Mouse (Mus musculus) embryonic facial prominence, embryonic 14.5 days (tissue): Measurements from ENCODE around the gene Ebna1bp2. TPM values are rescaled to one million over a fixed set of nuclear protein-coding genes. Genes with fewer than 3 reads are reported as not detected.
A peak's percentile ranks its signal among the peaks of the same experiment; 100 is the strongest.

ENCODE experiments used
- ATAC-seq: fragments of 200-750 bp; cut with Nextera tagmentation; 2 replicates; pipeline ENCODE4 v1.8.0; 2017; ENCODE audit warnings: low read depth, moderate number of reproducible peaks, moderate TSS enrichment
- DNase-seq: peaks from one replicate; pipeline ENCODE4 v3.0.0-alpha.2; 2015; ENCODE audit warnings: low spot score
- H3K27ac ChIP-seq: fragments of 300-500 bp; sonication (generic); replicated peaks from 2 replicates; pipeline ENCODE4 v1.5.1; 2014; ENCODE audit warnings: low read depth, mild to moderate bottlenecking, low read length, moderate library complexity
- H3K27me3 ChIP-seq: fragments of 300-500 bp; sonication (generic); replicated peaks from 2 replicates; pipeline ENCODE4 v1.6.1; 2014; ENCODE audit warnings: low read length; ENCODE audit not compliant: control insufficient read depth, insufficient read depth
- H3K36me3 ChIP-seq: fragments of 300-500 bp; sonication (generic); 2 replicates; pipeline ENCODE4 v1.6.1; 2014; ENCODE audit warnings: low read length, mixed read lengths; ENCODE audit not compliant: control insufficient read depth, insufficient read depth
- H3K4me1 ChIP-seq: fragments of 300-500 bp; sonication (generic); 2 replicates; pipeline ENCODE4 v1.6.1; 2014; ENCODE audit warnings: antibody characterized with exemption, low read length; ENCODE audit not compliant: control insufficient read depth, insufficient read depth
- H3K4me2 ChIP-seq: fragments of 300-500 bp; sonication (generic); 2 replicates; pipeline ENCODE4 v1.6.1; 2014; ENCODE audit warnings: low read depth, mild to moderate bottlenecking, low read length, moderate library complexity, mixed read lengths
- H3K4me3 ChIP-seq: fragments of 300-500 bp; sonication (generic); 2 replicates; pipeline ENCODE4 v1.5.1; 2014; ENCODE audit warnings: low read depth, mild to moderate bottlenecking, low read length
- H3K9ac ChIP-seq: fragments of 300-500 bp; sonication (generic); 2 replicates; pipeline ENCODE4 v1.6.1; 2014; ENCODE audit warnings: low read depth, mild to moderate bottlenecking, low read length, moderate library complexity, mixed read lengths
- H3K9me3 ChIP-seq: fragments of 300-500 bp; sonication (generic); 2 replicates; pipeline ENCODE4 v1.6.1; 2016; ENCODE audit warnings: low read length; ENCODE audit not compliant: control insufficient read depth
- WGBS: fragments of 180-500 bp; shearing (Covaris S2); extraction: QIAGEN DNeasy Blood & Tissue Kit; methylation state at CpG from one replicate; pipeline ENCODE4 v1.1.7; 2014; 5-methylcytosine and 5-hydroxymethylcytosine counted together
- polyA plus RNA-seq: library from polyadenylated mRNA; unstranded; fragments of >200 nt; fragmentation: Nextera tagmentation; extraction: Ambion mirVana; gene quantifications from 2 replicates; pipeline ENCODE4 v1.2.1, GENCODE M21; 2014

Gene Ebna1bp2
- polyA plus RNA-seq, 1 experiment from 2014 or later: 148 TPM

DNA sequence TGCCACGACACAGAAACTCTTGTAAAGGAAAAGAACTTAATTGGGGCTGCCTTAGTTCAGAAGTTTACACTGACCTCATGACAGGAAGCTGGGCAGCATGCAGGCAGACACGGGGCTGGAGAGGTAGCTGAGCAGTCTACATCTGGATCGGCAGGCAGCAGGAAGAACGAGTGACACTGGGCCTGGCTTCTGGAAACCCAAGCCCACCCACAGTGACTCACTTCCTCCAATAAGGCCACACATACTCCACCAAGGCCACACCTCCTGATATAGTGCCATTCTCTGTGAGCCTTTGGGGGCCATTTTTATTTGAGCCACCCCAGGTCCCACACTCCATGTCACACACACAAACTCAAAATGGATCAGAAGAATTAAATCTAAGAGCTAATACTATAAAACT lies 16.5 kb upstream of the Ebna1bp2 start:
- WGBS: 33% methylated on average over 4 of the region's 4 CpGs
- Histone ChIP-seq H3K27ac (no peak overlapping the region), H3K36me3 (no peaks in the 10 kb centered on the region), H3K4me2 (no peak overlapping the region), H3K4me1 (no peaks in the 10 kb centered on the region), H3K9me3 (no peaks in the 10 kb centered on the region), H3K9ac (no peak overlapping the region), H3K4me3 (no peak overlapping the region), H3K27me3 (no peaks in the 10 kb centered on the region)
- ATAC-seq (no peak), DNase-seq (no peak)

DNA sequence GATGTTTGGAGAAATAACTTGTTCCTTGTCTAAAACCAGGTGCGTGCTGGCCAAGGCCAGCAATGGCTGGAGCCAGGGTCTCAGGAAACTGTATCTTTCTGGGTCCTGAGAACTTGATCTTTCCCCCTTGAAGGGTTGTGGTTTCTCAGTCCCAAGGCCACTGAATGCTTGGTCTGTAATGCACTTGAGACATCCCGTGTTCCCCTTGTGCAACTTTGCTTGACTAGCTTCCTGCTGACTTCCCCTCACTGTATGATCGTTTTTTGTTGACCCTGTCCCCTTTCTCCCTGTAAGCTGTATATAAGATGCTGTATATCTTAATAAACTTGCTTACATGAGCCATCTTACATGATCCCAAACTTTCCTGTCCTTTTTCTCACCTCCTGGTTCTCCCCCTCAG lies 10.8 kb upstream of the Ebna1bp2 start:
- no peaks in the 10 kb centered on the region for H3K4me1 ChIP-seq
- no peaks in the 10 kb centered on the region for H3K36me3 ChIP-seq
- WGBS: 62% methylated on average over 3 of the region's 3 CpGs
- no peaks in the 10 kb centered on the region for H3K9me3 ChIP-seq
- no peak for DNase-seq
- no peak overlapping the region for H3K27ac ChIP-seq
- no peaks in the 10 kb centered on the region for H3K27me3 ChIP-seq
- no peak for ATAC-seq
- H3K4me2 ChIP-seq: no peak overlapping the region
- no peak overlapping the region for H3K4me3 ChIP-seq
- no peak overlapping the region for H3K9ac ChIP-seq

DNA sequence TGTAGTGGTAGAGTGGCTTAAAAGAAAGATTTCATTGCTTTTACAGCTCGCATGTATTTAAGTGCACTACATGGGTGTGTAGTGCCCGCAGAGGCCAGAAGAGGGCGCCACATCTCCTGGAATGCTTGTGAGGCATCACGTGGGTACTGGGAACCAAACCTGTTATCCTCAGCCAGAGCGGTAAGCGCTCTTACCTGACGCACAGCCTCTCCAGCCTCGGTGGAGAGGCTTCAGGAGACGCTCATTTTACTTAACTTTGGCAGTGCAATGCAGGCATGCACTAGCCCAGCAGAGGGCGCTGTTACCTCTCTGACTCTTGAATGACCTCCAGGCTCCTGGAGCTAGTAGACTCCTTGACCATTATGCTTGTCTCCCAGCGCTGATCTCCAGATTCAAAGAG lies 8.0 kb upstream of the Ebna1bp2 start:
- H3K27me3 ChIP-seq: no peaks in the 10 kb centered on the region
- H3K4me1 ChIP-seq: no peaks in the 10 kb centered on the region
- DNase-seq (peak; percentile 10), ATAC-seq (no peak)
- 23% methylated on average over 11 of the region's 11 CpGs for WGBS
- H3K9ac ChIP-seq: no peak overlapping the region
- H3K4me2 ChIP-seq: no peak overlapping the region
- H3K4me3 ChIP-seq: no peak overlapping the region
- H3K9me3 ChIP-seq: peaks cover 6% of the 10 kb centered on the region
- H3K36me3 ChIP-seq: no peaks in the 10 kb centered on the region
- no peak overlapping the region for H3K27ac ChIP-seq

DNA sequence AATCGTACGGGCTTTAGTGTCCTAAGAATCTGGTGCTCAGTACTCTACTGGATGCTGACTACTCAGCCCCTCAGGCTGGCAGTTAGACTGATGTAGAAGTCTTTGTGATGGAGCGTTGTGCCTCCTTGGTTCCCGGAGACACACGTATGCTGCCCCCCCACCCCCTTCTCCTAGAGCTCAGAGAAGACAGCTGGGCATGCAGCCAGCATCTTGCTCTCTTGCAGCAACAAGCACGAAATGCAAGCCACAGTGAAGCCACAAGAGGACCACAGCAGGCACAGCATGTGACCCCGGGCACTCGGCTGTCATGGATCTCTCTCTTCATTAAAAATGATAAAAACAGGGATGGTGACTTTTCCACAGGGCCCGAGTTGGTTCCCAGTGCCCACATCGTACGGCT lies 5.2 kb upstream of the Ebna1bp2 start:
- Histone ChIP-seq H3K4me1 (no peaks in the 10 kb centered on the region), H3K9me3 (peaks cover 9% of the 10 kb centered on the region), H3K36me3 (no peaks in the 10 kb centered on the region), H3K4me2 (no peak overlapping the region), H3K9ac (no peak overlapping the region), H3K27me3 (no peaks in the 10 kb centered on the region), H3K27ac (no peak overlapping the region), H3K4me3 (no peak overlapping the region)
- no peak for ATAC-seq
- WGBS: 79% methylated on average over 11 of the region's 11 CpGs
- DNase-seq: peak; percentile 14

DNA sequence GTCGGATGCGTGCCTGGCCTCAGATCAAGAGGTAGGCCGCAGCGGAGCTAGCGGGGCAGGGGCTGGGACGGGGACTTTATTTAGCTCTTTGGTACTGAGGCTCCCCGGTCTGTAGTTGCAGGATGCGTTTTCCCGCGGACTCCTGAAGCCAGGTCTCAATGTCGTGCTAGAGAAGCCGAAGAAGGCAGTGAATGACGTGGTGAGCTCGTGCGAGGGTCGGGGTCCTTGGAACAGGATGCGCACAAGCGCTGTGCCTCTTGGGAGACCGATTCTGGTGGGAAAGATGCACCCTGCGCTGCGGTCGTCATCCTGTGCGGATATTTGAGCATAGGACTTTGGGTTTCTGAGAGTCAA lies 345 bp downstream of the Ebna1bp2 start:
- ATAC-seq: peak; percentile 30; the same call in 1 of the 2 replicates
- Histone ChIP-seq H3K36me3 (peaks cover 30% of the 10 kb centered on the region), H3K9ac (peak overlapping the region; percentile 76), H3K4me1 (peaks cover 8% of the 10 kb centered on the region), H3K4me3 (peak overlapping the region; percentile 62), H3K27ac (peak overlapping the region; percentile 12; the same call in 1 of the 2 replicates), H3K27me3 (no peaks in the 10 kb centered on the region), H3K4me2 (peak overlapping the region; percentile 93), H3K9me3 (peaks cover 9% of the 10 kb centered on the region)
- 0% methylated on average over 17 of the region's 23 CpGs for WGBS
- peak; percentile 3 for DNase-seq

DNA sequence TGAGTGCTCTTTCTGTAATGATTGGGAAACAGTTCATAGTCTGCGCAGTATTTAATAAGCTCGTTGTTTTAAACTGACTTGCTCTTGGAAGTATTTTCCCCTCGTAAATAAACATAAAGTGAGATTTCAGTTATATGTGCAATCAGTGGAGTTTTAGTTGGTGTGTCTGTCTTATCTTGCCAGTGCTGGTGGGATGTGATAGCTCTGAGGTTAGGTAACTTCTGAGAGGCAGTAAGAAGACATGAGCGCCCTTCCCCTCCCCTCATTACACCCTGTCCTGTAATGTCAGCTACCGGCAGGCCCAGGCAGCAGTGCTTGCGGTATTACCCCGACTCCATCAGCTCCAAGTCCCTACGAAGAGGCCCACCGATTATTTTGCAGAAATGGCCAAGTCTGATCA lies 1.2 kb downstream of the Ebna1bp2 start:
- Histone ChIP-seq H3K4me3 (peak overlapping the region; percentile 62), H3K27ac (no peak overlapping the region), H3K36me3 (peaks cover 38% of the 10 kb centered on the region), H3K27me3 (no peaks in the 10 kb centered on the region), H3K9ac (peak overlapping the region; percentile 76), H3K4me2 (peak overlapping the region; percentile 93), H3K9me3 (peaks cover 9% of the 10 kb centered on the region), H3K4me1 (peaks cover 8% of the 10 kb centered on the region)
- DNase-seq: no peak
- ATAC-seq: no peak
- 83% methylated on average over 9 of the region's 9 CpGs for WGBS

DNA sequence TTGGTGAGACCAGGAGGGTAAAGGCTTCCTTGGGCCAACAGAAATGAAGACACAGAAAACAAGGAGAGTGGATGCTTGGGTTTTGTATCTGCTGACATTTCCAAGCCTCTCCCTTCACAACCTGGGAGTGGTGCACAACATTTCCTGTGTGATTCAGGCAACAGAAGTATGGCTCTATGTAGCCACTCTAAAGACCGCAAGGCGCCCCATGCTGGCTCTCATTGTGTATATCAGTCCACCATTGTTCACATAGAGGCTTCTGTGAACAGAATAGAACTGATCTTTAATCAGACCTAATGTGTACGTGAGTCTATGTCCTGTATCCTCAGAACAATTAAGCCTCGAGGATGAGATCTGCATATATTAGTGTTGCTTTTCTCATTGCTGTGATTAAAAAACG lies 9.7 kb downstream of the Ebna1bp2 start:
- 92% methylated on average over 5 of the region's 5 CpGs for WGBS
- no peak overlapping the region for H3K9ac ChIP-seq
- H3K4me3 ChIP-seq: no peak overlapping the region
- no peak overlapping the region for H3K27ac ChIP-seq
- H3K36me3 ChIP-seq: peaks cover 45% of the 10 kb centered on the region
- no peak for DNase-seq
- H3K27me3 ChIP-seq: no peaks in the 10 kb centered on the region
- H3K4me2 ChIP-seq: no peak overlapping the region
- no peaks in the 10 kb centered on the region for H3K9me3 ChIP-seq
- H3K4me1 ChIP-seq: no peaks in the 10 kb centered on the region
- ATAC-seq: no peak

DNA sequence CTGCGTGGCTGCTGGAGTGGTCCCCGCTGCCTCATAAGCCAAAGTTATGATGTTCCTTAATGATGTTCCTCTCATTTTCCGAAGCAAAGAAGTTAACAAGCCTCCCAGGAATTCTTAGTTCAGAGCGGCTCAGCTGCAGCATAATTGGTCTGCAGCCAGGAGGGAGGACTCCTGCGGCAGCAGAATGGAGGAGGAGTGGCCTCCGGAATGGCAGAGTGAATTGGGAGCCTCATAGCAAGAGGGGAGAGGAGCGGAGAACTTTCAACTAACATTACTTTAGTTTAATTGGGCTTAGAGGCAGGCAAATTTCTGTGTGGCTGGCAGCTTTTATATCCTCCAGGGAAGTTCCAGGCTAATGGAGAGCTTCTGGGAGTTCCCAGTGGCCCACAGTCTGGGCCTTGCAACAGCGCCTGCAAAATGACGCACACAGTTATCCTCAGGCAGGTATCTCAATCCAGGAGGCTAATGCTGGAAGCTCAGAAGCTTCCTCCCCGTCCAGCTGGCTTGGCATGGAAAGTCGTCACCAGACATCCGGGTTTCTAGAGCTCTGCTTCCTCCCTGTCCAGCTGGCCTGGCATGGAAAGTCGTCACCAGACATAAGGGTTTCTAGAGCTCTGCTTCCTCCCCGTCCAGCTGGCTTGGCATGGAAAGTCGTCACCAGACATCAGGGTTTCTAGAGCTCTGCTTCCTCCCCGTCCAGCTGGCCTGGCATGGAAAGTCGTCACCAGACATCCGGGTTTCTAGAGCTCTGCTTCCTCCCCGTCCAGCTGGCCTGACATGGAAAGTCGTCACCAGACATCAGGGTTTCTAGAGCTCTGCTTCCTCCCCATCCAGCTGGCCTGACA lies 22.0 kb downstream of the Ebna1bp2 start:
- Histone ChIP-seq H3K27ac (no peak overlapping the region), H3K9ac (no peak overlapping the region)

DNA sequence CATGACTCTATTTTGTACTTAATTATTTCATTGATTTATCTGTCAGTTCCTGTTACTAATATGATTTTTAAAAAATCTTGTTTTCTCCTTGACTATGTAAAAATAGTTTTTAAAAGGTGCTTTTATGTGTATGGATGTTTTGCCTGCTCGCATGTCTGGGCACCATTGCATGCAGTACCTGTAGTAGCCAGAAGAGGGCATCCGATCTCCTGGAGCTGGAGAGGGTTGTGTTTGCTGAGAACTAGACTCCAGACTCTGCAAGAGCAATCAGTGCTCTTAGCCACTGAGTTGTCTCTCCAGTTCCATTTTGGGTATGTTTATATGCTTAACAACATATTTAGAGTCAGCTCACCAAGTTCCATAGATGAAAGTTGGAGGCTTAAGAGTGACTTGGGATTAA lies 24.6 kb downstream of the Ebna1bp2 start:
- Histone ChIP-seq H3K9me3 (no peaks in the 10 kb centered on the region), H3K9ac (no peak overlapping the region), H3K27ac (no peak overlapping the region), H3K36me3 (no peaks in the 10 kb centered on the region), H3K4me3 (no peak overlapping the region), H3K4me1 (no peaks in the 10 kb centered on the region), H3K4me2 (no peak overlapping the region), H3K27me3 (no peaks in the 10 kb centered on the region)
- ATAC-seq: no peak
- WGBS: 10% methylated on average over 2 of the region's 2 CpGs
- peak; percentile 2 for DNase-seq

More for the DNA sequence above, 22.0 kb downstream of the Ebna1bp2 start:
- no peaks in the 10 kb centered on the region for H3K9me3 ChIP-seq
- H3K27me3 ChIP-seq: no peaks in the 10 kb centered on the region
- DNase-seq (peak; percentile 80), ATAC-seq (peak; percentile 86)
- peak overlapping the region; percentile 29 for H3K4me2 ChIP-seq
- 39% methylated on average over 19 of the region's 20 CpGs for WGBS
- H3K4me3 ChIP-seq: no peak overlapping the region
- no peaks in the 10 kb centered on the region for H3K36me3 ChIP-seq
- H3K4me1 ChIP-seq: no peaks in the 10 kb centered on the region
